Mouse (Mus musculus): ENCODE measurements around the gene Cebpzos. TPM values are rescaled to one million over a fixed set of nuclear protein-coding genes. Genes with fewer than 3 reads are reported as not detected.

Cebpzos gene
- polyA plus RNA-seq, 1 experiment from 2014 or later: 95.3 TPM

GRCm38 (mm10) chr17:78952070-78952469, 35.8 kb downstream of the Cebpzos start:
- no peaks in the 10 kb centered on the region for H3K27me3 ChIP-seq (replicated peaks; ENCODE audit: control insufficient read depth, insufficient read depth, low read length)
- no peak overlapping the region for H3K4me3 ChIP-seq (ENCODE audit: low read depth, low read length)
- no peaks in the 10 kb centered on the region for H3K9me3 ChIP-seq (ENCODE audit: control insufficient read depth, low read length)
- H3K4me2 ChIP-seq: no peak overlapping the region
- WGBS: 86% methylated on average over 5 of the region's 5 CpGs
- DNase-seq (ENCODE audit: low spot score): no peak
- no peak overlapping the region for H3K9ac ChIP-seq (ENCODE audit: low read depth, low read length)
- ATAC-seq (replicated peaks; ENCODE audit: low FRiP score): no peak
- H3K36me3 ChIP-seq (ENCODE audit: control insufficient read depth, insufficient read depth, low read length): peaks cover 10% of the 10 kb centered on the region; the same call in 1 of the 2 replicates
- no peak overlapping the region for H3K27ac ChIP-seq (ENCODE audit: low read depth, low read length)
- H3K4me1 ChIP-seq (replicated peaks; ENCODE audit: control insufficient read depth, insufficient read depth, low read length): no peaks in the 10 kb centered on the region

DNA sequence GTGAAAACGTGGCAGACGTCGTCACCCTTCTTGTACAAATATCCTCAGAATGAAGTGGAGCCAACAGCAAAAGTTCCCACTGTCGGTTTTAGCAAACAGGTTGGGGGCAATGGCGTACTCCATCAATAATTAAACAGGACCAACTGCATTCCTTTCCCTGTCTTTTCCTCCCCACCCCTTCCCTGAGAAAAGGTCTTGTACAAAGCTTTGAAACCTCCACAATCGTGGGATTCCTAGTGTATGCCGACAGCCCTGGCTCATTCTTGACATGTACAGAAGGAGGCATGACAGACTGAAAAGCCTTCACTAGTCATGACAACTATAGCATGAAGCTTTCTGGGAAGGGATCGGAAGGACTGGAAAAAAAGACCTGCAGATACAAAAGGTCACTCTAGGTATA, 36.9 kb downstream of the Cebpzos start:
- no peak for ATAC-seq (replicated peaks; ENCODE audit: low FRiP score)

GRCm38 (mm10) chr17:78959473-78959872, 43.2 kb downstream of the Cebpzos start:
- DNase-seq (ENCODE audit: low spot score) (no peak), ATAC-seq (replicated peaks; ENCODE audit: low FRiP score) (no peak)
- no peak overlapping the region for H3K27ac ChIP-seq (ENCODE audit: low read depth, low read length)
- peaks cover 12% of the 10 kb centered on the region; the same call in 1 of the 2 replicates for H3K36me3 ChIP-seq (ENCODE audit: control insufficient read depth, insufficient read depth, low read length)
- H3K4me2 ChIP-seq: no peak overlapping the region
- WGBS: 81% methylated on average over 6 of the region's 6 CpGs
- H3K4me3 ChIP-seq (ENCODE audit: low read depth, low read length): no peak overlapping the region
- no peaks in the 10 kb centered on the region for H3K27me3 ChIP-seq (replicated peaks; ENCODE audit: control insufficient read depth, insufficient read depth, low read length)
- no peak overlapping the region for H3K9ac ChIP-seq (ENCODE audit: low read depth, low read length)
- no peaks in the 10 kb centered on the region for H3K4me1 ChIP-seq (replicated peaks; ENCODE audit: control insufficient read depth, insufficient read depth, low read length)
- H3K9me3 ChIP-seq (ENCODE audit: control insufficient read depth, low read length): no peaks in the 10 kb centered on the region

More for the DNA sequence above, 36.9 kb downstream of the Cebpzos start:
- no peak for DNase-seq (ENCODE audit: low spot score)
- Histone ChIP-seq H3K9me3 (ENCODE audit: control insufficient read depth, low read length) (no peaks in the 10 kb centered on the region), H3K27ac (ENCODE audit: low read depth, low read length) (no peak overlapping the region), H3K4me2 (no peak overlapping the region), H3K9ac (ENCODE audit: low read depth, low read length) (no peak overlapping the region), H3K4me1 (replicated peaks; ENCODE audit: control insufficient read depth, insufficient read depth, low read length) (no peaks in the 10 kb centered on the region), H3K36me3 (ENCODE audit: control insufficient read depth, insufficient read depth, low read length) (peaks cover 10% of the 10 kb centered on the region; the same call in 1 of the 2 replicates), H3K27me3 (replicated peaks; ENCODE audit: control insufficient read depth, insufficient read depth, low read length) (no peaks in the 10 kb centered on the region), H3K4me3 (ENCODE audit: low read depth, low read length) (no peak overlapping the region)
- 81% methylated on average over 8 of the region's 8 CpGs for WGBS

DNA sequence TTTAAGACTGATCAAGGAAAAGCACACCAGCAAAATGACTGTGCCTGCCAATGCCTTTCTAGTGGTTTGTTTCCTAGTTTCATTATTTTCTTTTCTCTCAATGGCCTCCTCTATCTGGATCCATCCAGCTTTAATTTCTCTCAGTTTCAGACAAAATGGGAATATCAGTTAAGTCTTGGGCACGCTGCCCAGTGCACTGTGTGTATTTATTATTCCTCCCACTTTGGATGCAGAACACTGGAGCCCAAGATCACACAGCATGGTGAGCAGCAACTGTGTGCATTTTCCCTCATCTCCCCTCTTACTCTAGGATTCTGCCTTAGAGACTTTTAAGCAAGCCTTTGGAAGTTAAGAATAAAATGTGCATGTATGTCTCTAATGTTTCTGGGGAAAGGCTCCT, 48.1 kb downstream of the Cebpzos start:
- Histone ChIP-seq H3K9me3 (ENCODE audit: control insufficient read depth, low read length) (no peaks in the 10 kb centered on the region), H3K27ac (ENCODE audit: low read depth, low read length) (no peak overlapping the region), H3K9ac (ENCODE audit: low read depth, low read length) (no peak overlapping the region), H3K27me3 (replicated peaks; ENCODE audit: control insufficient read depth, insufficient read depth, low read length) (no peaks in the 10 kb centered on the region), H3K4me3 (ENCODE audit: low read depth, low read length) (no peak overlapping the region), H3K36me3 (ENCODE audit: control insufficient read depth, insufficient read depth, low read length) (peaks cover 9% of the 10 kb centered on the region; the same call in 1 of the 2 replicates), H3K4me2 (no peak overlapping the region), H3K4me1 (replicated peaks; ENCODE audit: control insufficient read depth, insufficient read depth, low read length) (no peaks in the 10 kb centered on the region)
- 78% methylated on average over 1 of the region's 1 CpGs for WGBS
- DNase-seq (ENCODE audit: low spot score) (no peak), ATAC-seq (replicated peaks; ENCODE audit: low FRiP score) (no peak)

- Histone ChIP-seq H3K9ac (ENCODE audit: low read depth, low read length) (no peak overlapping the region), H3K4me3 (ENCODE audit: low read depth, low read length) (no peak overlapping the region), H3K36me3 (ENCODE audit: control insufficient read depth, insufficient read depth, low read length) (peaks cover 8% of the 10 kb centered on the region; the same call in 1 of the 2 replicates), H3K4me1 (replicated peaks; ENCODE audit: control insufficient read depth, insufficient read depth, low read length) (no peaks in the 10 kb centered on the region), H3K27ac (ENCODE audit: low read depth, low read length) (no peak overlapping the region), H3K9me3 (ENCODE audit: control insufficient read depth, low read length) (no peaks in the 10 kb centered on the region), H3K4me2 (no peak overlapping the region), H3K27me3 (replicated peaks; ENCODE audit: control insufficient read depth, insufficient read depth, low read length) (no peaks in the 10 kb centered on the region)
- DNase-seq (ENCODE audit: low spot score) (no peak), ATAC-seq (replicated peaks; ENCODE audit: low FRiP score) (no peak)
- WGBS: 89% methylated on average over 11 of the region's 11 CpGs
Observed at GRCm38 (mm10) chr17:78966092-78966883, 50.0 kb downstream of the Cebpzos start.

DNA sequence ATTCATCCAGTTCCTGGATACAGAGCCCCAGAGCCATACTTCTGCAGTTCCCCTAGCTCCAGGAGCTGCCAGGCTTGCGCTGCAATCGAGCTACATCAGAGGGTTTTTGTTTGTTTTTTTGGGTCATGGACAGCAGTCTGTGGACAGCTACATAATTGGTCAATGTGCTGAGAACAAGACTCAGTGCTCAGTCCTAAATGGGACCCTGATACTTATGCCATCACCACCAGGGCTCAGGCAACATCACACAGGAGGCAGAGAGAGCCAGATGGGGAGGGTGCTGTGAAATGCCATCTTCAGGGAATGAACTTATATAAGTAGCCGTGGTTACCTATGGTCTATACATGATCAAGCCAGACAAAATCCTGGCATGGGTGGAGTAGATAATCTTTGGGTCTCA, 52.2 kb downstream of the Cebpzos start:
- H3K9ac ChIP-seq (ENCODE audit: low read depth, low read length): no peak overlapping the region
- H3K4me2 ChIP-seq: no peak overlapping the region
- DNase-seq (ENCODE audit: low spot score) (no peak), ATAC-seq (replicated peaks; ENCODE audit: low FRiP score) (no peak)
- no peak overlapping the region for H3K4me3 ChIP-seq (ENCODE audit: low read depth, low read length)
- no peak overlapping the region for H3K27ac ChIP-seq (ENCODE audit: low read depth, low read length)
- H3K27me3 ChIP-seq (replicated peaks; ENCODE audit: control insufficient read depth, insufficient read depth, low read length): no peaks in the 10 kb centered on the region
- H3K36me3 ChIP-seq (ENCODE audit: control insufficient read depth, insufficient read depth, low read length): peaks cover 5% of the 10 kb centered on the region; the same call in 1 of the 2 replicates
- H3K4me1 ChIP-seq (replicated peaks; ENCODE audit: control insufficient read depth, insufficient read depth, low read length): no peaks in the 10 kb centered on the region
- WGBS: 77% methylated on average over 3 of the region's 3 CpGs
- H3K9me3 ChIP-seq (ENCODE audit: control insufficient read depth, low read length): no peaks in the 10 kb centered on the region

Other genes with a start within 250 kb of the Cebpzos start
- gene Strn, start 179.3 kb upstream of the Cebpzos start, polyA plus RNA-seq (2014; fragmentation: Nextera tagmentation; extraction: Ambion mirVana): 6.8 and 7.2 TPM in 2 replicates
- 12.5 and 12.6 TPM in 2 replicates for gene Heatr5b, start 81.1 kb upstream of the Cebpzos start, polyA plus RNA-seq (2014; fragmentation: Nextera tagmentation; extraction: Ambion mirVana)
- gene Gpatch11, start 80.9 kb upstream of the Cebpzos start, polyA plus RNA-seq (2014; fragmentation: Nextera tagmentation; extraction: Ambion mirVana): 25.5 and 29.0 TPM in 2 replicates
- gene Eif2ak2, start 33.9 kb upstream of the Cebpzos start, polyA plus RNA-seq (2014; fragmentation: Nextera tagmentation; extraction: Ambion mirVana): 8.2 and 8.3 TPM in 2 replicates
- gene Sult6b1, start 9.5 kb upstream of the Cebpzos start, polyA plus RNA-seq (2014; fragmentation: Nextera tagmentation; extraction: Ambion mirVana): 0.14 TPM in 1 of 2 replicates, not detected in the other
- gene Cebpz, start 20.6 kb downstream of the Cebpzos start, polyA plus RNA-seq (2014; fragmentation: Nextera tagmentation; extraction: Ambion mirVana): 73.8 and 74.0 TPM in 2 replicates
- 58.0 and 67.3 TPM in 2 replicates for gene Ndufaf7, start 20.6 kb downstream of the Cebpzos start, polyA plus RNA-seq (2014; fragmentation: Nextera tagmentation; extraction: Ambion mirVana)
- gene Prkd3, start 104.3 kb downstream of the Cebpzos start, polyA plus RNA-seq (2014; fragmentation: Nextera tagmentation; extraction: Ambion mirVana): 21.8 and 24.8 TPM in 2 replicates
- gene Qpct, start 135.4 kb downstream of the Cebpzos start, polyA plus RNA-seq (2014; fragmentation: Nextera tagmentation; extraction: Ambion mirVana): 7.5 and 10.3 TPM in 2 replicates